Mouse (Mus musculus) forebrain, embryonic 15.5 days (tissue): ENCODE data around the gene Lipe. TPM values are rescaled to one million over a fixed set of nuclear protein-coding genes. Genes with fewer than 3 reads are reported as not detected.
"Not testable (repeated sequence)": the region's sequence is repeated elsewhere in the genome, so short reads cannot be mapped to it uniquely, and the experiment has no call there.

Experiments used
- ATAC-seq: fragments of 200-750 bp; cut with Nextera tagmentation; replicated peaks from 2 replicates; pipeline ENCODE4 v1.8.0; 2017; ENCODE audit warnings: mild to moderate bottlenecking, moderate TSS enrichment, moderate library complexity
- H3K27ac ChIP-seq: fragments of 300-500 bp; sonication (generic); replicated peaks from 2 replicates; pipeline ENCODE4 v1.5.1; 2015; ENCODE audit warnings: mild to moderate bottlenecking, inconsistent platforms
- H3K27me3 ChIP-seq: fragments of 300-500 bp; sonication (generic); 2 replicates; pipeline ENCODE4 v1.6.1; 2015; ENCODE audit warnings: inconsistent platforms
- H3K36me3 ChIP-seq: fragments of 300-500 bp; sonication (generic); 2 replicates; pipeline ENCODE4 v1.6.1; 2015; ENCODE audit warnings: mild to moderate bottlenecking, inconsistent platforms
- H3K4me1 ChIP-seq: fragments of 300-500 bp; sonication (generic); 2 replicates; pipeline ENCODE4 v1.6.1; 2015; ENCODE audit warnings: inconsistent platforms
- H3K4me2 ChIP-seq: fragments of 300-500 bp; sonication (generic); replicated peaks from 2 replicates; pipeline ENCODE4 v1.6.1; 2015; ENCODE audit warnings: mild to moderate bottlenecking, inconsistent platforms
- H3K4me3 ChIP-seq: fragments of 300-500 bp; sonication (generic); 2 replicates; pipeline ENCODE4 v1.5.1; 2015; ENCODE audit warnings: mild to moderate bottlenecking, inconsistent platforms
- H3K9ac ChIP-seq: fragments of 300-500 bp; sonication (generic); replicated peaks from 2 replicates; pipeline ENCODE4 v1.6.1; 2015; ENCODE audit warnings: mild to moderate bottlenecking, inconsistent platforms
- H3K9me3 ChIP-seq: fragments of 300-500 bp; sonication (generic); 2 replicates; pipeline ENCODE4 v1.6.1; 2016; ENCODE audit warnings: inconsistent platforms
- WGBS: fragments of 180-500 bp; shearing (Covaris S2); methylation state at CpG from one replicate; pipeline ENCODE4 v1.1.7; 2015; ENCODE audit warnings: mixed read lengths; 5-methylcytosine and 5-hydroxymethylcytosine counted together
- polyA plus RNA-seq: library from polyadenylated mRNA; unstranded; fragments of >200 nt; fragmentation: Nextera tagmentation; extraction: Ambion mirVana; gene quantifications from 2 replicates; pipeline ENCODE4 v1.2.1, GENCODE M21; 2015

Lipe gene
- polyA plus RNA-seq, 1 experiment from 2014 or later = 16.1 TPM

DNA sequence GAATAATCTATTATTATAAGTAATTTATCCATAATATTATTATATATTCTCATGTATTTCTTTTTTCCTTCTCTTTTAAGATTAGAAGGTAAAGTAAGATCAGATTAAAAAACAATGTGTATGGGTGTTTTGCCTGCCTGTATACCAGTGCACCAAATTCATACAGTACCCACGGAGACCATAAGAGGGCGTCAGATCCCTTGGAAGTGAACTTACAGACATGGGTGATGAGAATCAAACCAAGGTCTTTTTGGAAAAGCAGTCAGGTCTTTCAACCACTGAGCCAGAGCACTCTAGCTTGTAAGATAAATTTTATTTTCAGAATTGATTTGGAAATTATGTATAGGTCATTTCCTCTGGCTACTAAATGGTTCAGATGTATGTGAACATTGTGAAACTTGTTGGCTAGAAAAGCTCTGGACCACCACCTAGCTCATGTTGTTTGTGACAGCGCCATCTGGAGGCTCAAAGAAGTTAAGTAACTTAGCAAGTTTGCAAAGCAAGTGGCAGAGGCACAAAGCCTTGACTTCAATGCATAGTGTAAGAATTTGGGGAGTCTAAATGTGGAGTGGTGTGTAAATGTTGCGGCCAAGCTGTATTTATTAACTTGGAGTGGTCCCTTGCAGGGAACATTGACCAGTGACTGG, 10.7 kb upstream of the Lipe start:
- H3K4me2 ChIP-seq = no peak overlapping the region
- no peaks in the 10 kb centered on the region for H3K4me1 ChIP-seq
- no peak overlapping the region for H3K4me3 ChIP-seq
- no peak overlapping the region for H3K9ac ChIP-seq
- H3K27ac ChIP-seq = no peak overlapping the region
- no peaks in the 10 kb centered on the region for H3K36me3 ChIP-seq
- no peaks in the 10 kb centered on the region for H3K27me3 ChIP-seq
- WGBS = 47% methylated on average over 4 of the region's 4 CpGs
- no peaks in the 10 kb centered on the region for H3K9me3 ChIP-seq
- no peak for ATAC-seq

DNA sequence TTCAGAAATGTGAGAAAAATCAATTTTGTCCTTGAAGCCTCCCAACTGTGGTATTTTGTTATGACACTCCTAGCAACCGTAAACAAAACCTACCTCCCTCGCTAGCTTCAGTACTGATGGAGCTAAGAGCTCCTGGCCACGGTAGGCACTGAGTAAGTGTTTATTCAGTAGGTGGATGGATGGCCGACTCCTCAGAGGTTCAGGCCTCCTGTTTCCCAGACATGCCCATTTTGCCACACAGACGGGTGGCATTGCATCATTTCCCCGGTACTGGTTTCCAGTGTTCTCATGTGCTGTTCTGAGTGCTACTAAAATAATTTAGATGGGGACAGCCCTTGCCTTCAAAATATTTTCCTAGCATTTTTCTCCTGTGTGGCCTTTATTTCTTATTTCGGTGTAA, 8.0 kb upstream of the Lipe start:
- H3K4me2 ChIP-seq = no peak overlapping the region
- H3K4me1 ChIP-seq = no peaks in the 10 kb centered on the region
- H3K27ac ChIP-seq = no peak overlapping the region
- H3K9me3 ChIP-seq = no peaks in the 10 kb centered on the region
- no peak for ATAC-seq
- no peak overlapping the region for H3K4me3 ChIP-seq
- no peaks in the 10 kb centered on the region for H3K36me3 ChIP-seq
- no peaks in the 10 kb centered on the region for H3K27me3 ChIP-seq
- H3K9ac ChIP-seq = no peak overlapping the region
- WGBS = 90% methylated on average over 7 of the region's 7 CpGs

DNA sequence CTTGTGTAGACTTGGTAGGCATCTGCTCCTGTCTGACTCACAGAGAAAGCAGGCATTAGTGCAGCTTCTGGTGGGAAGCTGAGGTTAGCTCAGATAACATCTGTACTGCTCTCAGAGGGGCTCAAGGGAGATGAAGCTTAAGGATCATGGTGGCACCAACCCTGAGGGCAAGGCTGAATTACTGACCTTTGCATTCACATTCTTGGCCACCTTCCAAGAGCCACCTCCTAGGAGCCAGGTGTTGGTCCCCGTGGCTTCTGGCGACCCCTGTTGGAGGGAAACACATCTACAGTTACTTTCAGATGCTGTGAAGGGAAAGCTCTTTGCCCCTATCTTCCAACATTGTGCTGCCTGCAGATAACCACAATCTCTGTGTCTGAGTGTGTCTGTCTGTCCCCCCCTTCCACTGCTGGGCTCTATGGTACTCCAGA, 4.2 kb upstream of the Lipe start:
- Histone ChIP-seq H3K4me3 (no peak overlapping the region), H3K36me3 (no peaks in the 10 kb centered on the region), H3K27ac (no peak overlapping the region), H3K4me1 (no peaks in the 10 kb centered on the region), H3K4me2 (no peak overlapping the region), H3K9ac (no peak overlapping the region), H3K27me3 (no peaks in the 10 kb centered on the region), H3K9me3 (no peaks in the 10 kb centered on the region)
- WGBS = 0% methylated on average over 2 of the region's 2 CpGs
- ATAC-seq = no peak

DNA sequence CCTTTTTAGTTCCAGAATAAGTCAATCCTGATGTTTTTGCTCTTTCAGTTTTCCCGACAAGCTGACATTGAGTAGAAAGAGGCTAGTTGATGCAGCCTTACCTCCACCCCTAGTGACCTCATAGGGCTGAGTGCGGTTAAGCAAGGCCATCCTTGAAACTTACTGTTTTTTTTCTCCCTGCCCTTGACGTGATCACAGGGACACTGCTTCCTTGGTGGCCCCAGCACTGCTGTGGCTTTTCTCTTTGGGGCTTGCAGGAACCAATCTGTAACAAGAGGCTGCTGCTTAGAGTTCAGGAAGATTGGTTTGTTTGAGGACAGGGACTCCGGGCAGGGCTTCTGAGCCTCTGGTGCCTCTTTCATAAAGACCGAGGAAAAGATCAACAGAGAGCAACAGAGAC, 3.5 kb upstream of the Lipe start:
- no peaks in the 10 kb centered on the region for H3K9me3 ChIP-seq
- no peaks in the 10 kb centered on the region for H3K4me1 ChIP-seq
- H3K27ac ChIP-seq = no peak overlapping the region
- H3K27me3 ChIP-seq = no peaks in the 10 kb centered on the region
- 34% methylated on average over 5 of the region's 5 CpGs for WGBS
- no peak overlapping the region for H3K9ac ChIP-seq
- H3K4me2 ChIP-seq = no peak overlapping the region
- H3K36me3 ChIP-seq = no peaks in the 10 kb centered on the region
- no peak for ATAC-seq
- no peak overlapping the region for H3K4me3 ChIP-seq

DNA sequence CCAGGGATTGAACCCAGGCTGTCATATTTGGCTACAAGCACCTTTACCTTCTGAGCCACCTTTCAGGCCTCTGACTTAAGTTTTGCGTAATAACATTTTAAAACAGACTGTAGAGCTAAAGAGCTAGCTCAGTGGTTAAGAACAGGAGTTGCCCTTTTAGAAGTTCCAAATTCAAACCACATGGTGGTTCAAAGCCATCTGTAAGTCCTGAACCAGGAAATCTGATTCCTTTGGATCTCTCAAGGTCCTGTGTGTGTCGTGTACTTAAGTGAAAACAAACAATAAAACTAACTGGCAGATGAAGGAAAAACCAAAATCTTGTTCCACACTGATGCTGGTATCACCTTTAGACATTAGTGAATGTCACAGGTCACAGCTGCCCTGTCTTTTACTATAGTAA, 3.0 kb upstream of the Lipe start:
- no peak for ATAC-seq
- 63% methylated on average over 2 of the region's 2 CpGs for WGBS
- Histone ChIP-seq H3K27ac (no peak overlapping the region), H3K36me3 (no peaks in the 10 kb centered on the region), H3K9me3 (no peaks in the 10 kb centered on the region), H3K9ac (no peak overlapping the region), H3K4me3 (no peak overlapping the region), H3K27me3 (no peaks in the 10 kb centered on the region), H3K4me2 (no peak overlapping the region), H3K4me1 (peaks cover 2% of the 10 kb centered on the region)

DNA sequence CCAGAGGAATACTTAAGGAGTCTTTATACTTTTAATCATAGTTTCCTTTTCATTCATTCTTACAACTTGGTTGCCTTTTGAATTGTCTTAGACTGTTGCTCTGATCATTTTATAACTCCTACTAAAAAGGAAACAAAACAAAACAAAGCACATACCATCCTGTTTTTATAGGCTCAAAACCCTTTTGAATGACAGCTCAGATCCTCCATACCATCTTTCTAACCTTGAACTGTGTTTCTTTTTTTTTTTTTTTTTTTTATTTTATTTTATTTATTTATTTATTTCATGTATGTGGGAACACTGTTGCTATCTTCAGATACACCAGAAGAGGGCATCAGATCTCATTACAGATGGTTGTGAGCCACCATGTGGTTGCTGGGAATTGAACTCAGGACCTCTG, 518 bp upstream of the Lipe start:
- H3K4me3 ChIP-seq, ATAC-seq, H3K4me2 ChIP-seq, H3K36me3 ChIP-seq, H3K27ac ChIP-seq, H3K9me3 ChIP-seq, H3K27me3 ChIP-seq, H3K9ac ChIP-seq: not testable (repeated sequence)
- peaks cover 16% of the 10 kb centered on the region for H3K4me1 ChIP-seq

DNA sequence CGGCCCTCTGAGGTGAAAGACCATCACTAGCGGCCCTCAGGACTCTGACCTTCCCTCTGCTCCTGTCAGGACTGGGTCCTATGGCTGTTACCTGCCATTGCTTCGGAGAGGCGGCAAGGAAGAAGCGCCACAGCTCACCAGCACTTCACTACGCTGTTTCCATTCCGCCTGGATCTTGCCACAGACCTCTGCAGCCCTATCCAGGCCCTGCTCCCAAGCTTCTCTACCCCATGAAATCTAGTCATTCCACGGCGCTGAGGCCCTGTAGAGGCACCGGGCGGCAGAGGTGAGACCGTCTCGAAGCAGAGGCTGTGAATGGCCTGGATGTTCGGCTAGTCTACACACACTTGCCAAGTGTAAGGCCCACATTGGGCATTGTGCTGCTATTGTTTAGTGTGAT, 1.9 kb downstream of the Lipe start:
- H3K4me1 ChIP-seq = peaks cover 31% of the 10 kb centered on the region
- H3K36me3 ChIP-seq = no peaks in the 10 kb centered on the region
- H3K27me3 ChIP-seq = no peaks in the 10 kb centered on the region
- peak; percentile 4; the same call in 1 of the 2 replicates for ATAC-seq
- 90% methylated on average over 14 of the region's 14 CpGs for WGBS
- peak overlapping the region; percentile 73 for H3K27ac ChIP-seq
- H3K4me3 ChIP-seq = peak overlapping the region; percentile 54
- H3K9me3 ChIP-seq = no peaks in the 10 kb centered on the region
- peak overlapping the region; percentile 54 for H3K4me2 ChIP-seq
- H3K9ac ChIP-seq = no peak overlapping the region

DNA sequence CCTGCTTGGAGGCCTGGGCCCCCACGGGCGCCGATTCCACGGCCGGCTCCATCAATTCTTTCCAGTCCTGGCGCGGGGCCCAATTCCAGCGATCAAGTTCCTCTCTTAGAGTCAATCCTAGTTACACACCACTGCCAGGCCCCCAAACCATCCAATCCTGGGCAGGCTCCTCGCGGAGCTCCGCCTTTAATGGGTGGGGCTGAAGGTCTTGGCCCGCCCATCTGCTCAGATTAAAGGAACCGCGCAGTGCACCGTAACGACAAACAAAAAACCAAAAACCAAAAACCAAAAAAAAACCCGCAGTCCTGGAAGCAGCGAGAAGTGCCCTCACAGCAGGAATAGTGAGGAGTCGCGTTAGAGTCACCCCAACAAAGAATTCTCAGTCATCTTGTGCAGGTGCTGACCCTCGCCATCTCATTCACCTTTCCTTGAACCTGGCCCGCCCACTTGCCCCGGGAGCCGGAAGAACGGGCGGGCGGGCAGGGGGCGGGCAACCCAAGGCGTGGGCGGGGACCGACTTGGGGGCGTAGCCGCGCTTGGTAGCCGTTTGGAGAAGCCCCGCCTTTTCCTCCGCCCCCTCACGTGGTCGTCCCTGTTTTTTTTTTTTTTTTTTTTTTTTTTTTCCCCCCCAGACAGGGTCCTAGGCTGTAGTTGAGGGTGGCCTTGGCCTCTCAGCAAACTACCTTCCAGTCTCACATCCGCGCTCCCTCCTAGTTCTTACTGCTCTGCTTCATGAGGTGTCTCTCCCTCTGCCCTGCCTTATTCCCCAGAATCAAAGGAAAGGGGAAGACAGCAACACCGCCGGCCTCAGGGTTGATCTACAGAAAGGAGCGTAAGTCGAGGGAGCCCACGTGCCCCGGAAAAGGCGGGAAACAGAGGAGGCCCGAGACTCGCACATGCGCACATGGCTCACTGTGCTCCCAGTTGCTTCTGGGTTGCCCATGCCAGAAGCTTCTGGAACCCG, 2.7 kb downstream of the Lipe start:
- peak overlapping the region; percentile 73 for H3K27ac ChIP-seq
- peak; percentile 97 for ATAC-seq
- H3K9me3 ChIP-seq = no peaks in the 10 kb centered on the region
- H3K9ac ChIP-seq = peak overlapping the region; percentile 63
- peaks cover 31% of the 10 kb centered on the region for H3K4me1 ChIP-seq
- H3K36me3 ChIP-seq = no peaks in the 10 kb centered on the region
- no peaks in the 10 kb centered on the region for H3K27me3 ChIP-seq
- H3K4me3 ChIP-seq = peak overlapping the region; percentile 54
- peak overlapping the region; percentile 54 for H3K4me2 ChIP-seq
- WGBS = 5% methylated on average over 52 of the region's 52 CpGs

DNA sequence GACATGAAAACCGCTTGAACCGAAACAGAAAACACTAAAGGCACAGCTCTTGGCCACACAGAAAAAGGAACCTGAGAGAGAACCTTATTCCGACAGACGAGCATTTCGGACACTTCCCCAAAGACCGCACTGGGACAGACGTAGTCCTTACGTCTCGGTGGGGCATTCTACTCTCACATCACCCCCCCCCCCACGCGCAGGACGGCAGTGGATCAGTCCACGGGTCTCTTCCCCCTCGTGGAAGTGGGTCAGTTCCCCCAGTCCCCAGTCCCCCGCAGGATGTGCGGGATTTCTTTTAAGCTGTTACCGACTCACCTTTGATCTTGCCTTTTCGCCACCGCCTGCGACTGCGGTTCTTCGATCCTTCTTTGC, 3.3 kb downstream of the Lipe start:
- no peak; the same call in 1 of the 2 replicates for ATAC-seq
- no peaks in the 10 kb centered on the region for H3K36me3 ChIP-seq
- H3K4me3 ChIP-seq = peak overlapping the region; percentile 54
- H3K9me3 ChIP-seq = no peaks in the 10 kb centered on the region
- peak overlapping the region; percentile 73 for H3K27ac ChIP-seq
- H3K9ac ChIP-seq = peak overlapping the region; percentile 63
- 0% methylated on average over 22 of the region's 22 CpGs for WGBS
- no peaks in the 10 kb centered on the region for H3K27me3 ChIP-seq
- H3K4me1 ChIP-seq = peaks cover 32% of the 10 kb centered on the region
- peak overlapping the region; percentile 54 for H3K4me2 ChIP-seq

DNA sequence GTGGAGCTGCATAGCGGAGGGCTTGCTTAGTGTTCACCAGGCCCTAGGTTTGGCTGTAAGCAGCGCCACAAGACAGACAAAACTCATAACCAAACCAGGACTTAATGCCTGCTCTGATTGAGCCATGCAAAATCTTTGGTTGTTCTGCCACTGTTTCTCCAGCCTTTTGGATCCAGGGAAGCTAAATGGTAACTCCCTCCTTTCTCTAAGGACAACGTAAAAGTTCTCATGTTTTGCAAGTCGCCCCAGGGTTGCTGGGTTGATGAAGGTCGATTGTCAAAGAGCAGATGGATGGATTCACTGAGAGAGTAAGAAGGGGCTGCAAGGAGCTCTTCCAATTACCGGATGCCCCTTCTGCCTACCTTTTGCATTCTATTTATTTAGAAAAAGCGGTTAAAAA, 3.8 kb downstream of the Lipe start:
- Histone ChIP-seq H3K27ac (peak overlapping the region; percentile 73; the same call in 1 of the 2 replicates), H3K4me2 (peak overlapping the region; percentile 54), H3K27me3 (no peaks in the 10 kb centered on the region), H3K9me3 (no peaks in the 10 kb centered on the region), H3K4me1 (peaks cover 36% of the 10 kb centered on the region), H3K9ac (peak overlapping the region; percentile 63), H3K36me3 (no peaks in the 10 kb centered on the region), H3K4me3 (peak overlapping the region; percentile 54)
- 18% methylated on average over 7 of the region's 7 CpGs for WGBS
- no peak for ATAC-seq

DNA sequence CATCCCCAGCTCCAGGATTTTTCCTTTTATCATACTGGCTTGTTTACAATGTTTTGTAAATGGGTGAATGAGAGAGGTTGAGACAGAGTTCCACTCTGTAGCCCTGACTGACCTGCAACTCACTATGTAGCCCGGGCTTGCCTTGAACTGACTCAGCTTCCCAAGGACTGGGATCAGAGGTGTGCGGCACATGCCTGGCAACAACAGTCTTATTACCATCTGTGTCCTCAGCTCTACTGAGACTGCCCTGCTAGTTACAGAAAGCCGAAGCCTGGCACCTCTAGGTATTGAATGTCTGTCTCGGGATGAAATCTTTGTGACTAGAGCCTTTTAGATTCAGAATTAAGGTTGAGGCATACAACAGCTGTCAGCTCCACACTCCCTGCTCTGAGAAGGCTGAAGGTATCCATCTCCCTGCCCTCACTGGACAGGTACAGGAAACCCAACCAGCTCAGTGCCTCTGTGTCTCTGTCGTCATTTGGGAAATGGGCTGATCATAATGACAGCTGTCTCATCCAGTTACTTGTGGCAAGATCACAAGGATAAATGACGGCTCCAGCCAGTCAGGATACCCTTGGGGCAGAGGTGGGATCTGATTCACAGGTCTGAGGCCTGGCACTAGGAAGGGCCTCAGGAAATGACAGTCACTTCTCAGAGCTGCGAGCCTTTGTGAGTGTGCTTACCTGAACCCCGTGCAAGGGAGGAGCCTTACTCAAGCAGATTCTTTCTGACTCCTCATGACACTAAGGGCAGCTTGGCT, 4.9 kb downstream of the Lipe start:
- Histone ChIP-seq H3K9ac (peak overlapping the region; percentile 63), H3K9me3 (no peaks in the 10 kb centered on the region), H3K27me3 (no peaks in the 10 kb centered on the region), H3K4me1 (peaks cover 36% of the 10 kb centered on the region), H3K36me3 (no peaks in the 10 kb centered on the region; the same call in 1 of the 2 replicates), H3K4me2 (peak overlapping the region; percentile 54), H3K27ac (no peak overlapping the region), H3K4me3 (peak overlapping the region; percentile 54)
- ATAC-seq = no peak
- 75% methylated on average over 8 of the region's 8 CpGs for WGBS

DNA sequence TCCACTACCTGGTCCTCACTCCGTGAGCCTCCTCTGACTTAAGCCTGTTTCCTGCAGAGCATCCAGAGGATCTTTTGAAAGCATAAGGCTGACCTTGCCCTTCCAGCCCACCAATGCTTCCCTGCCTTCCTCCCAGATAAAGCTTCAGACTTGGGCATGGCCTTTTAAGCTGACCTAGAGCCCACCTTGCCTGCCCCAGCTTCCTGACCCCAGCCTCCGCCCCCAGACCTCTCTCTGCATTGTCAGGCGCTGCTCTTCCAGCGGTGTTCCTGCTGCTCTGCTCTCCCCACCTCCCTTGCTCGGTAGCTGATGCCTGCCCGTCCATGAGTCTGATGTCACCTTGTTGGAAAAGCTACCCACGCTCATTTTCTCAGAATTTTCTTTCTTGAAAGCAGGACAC, 5.7 kb downstream of the Lipe start:
- peaks cover 36% of the 10 kb centered on the region for H3K4me1 ChIP-seq
- H3K9me3 ChIP-seq = no peaks in the 10 kb centered on the region
- H3K27ac ChIP-seq = no peak overlapping the region
- ATAC-seq = no peak
- peaks cover 7% of the 10 kb centered on the region; the same call in 1 of the 2 replicates for H3K36me3 ChIP-seq
- H3K4me3 ChIP-seq = no peak overlapping the region
- 35% methylated on average over 7 of the region's 7 CpGs for WGBS
- peak overlapping the region; percentile 63; the same call in 1 of the 2 replicates for H3K9ac ChIP-seq
- H3K4me2 ChIP-seq = 0 out of 2 replicates have a peak overlapping the region, but pooled peaks have one; percentile 8
- no peaks in the 10 kb centered on the region for H3K27me3 ChIP-seq
